Mouse (Mus musculus) spleen, adult 2 months (tissue): ENCODE results near the gene Cdk5rap1.

Source experiments
- CTCF ChIP-seq: fragments of 200-500 bp; IDR thresholded peaks from 2 replicates; pipeline ENCODE4 v1.5.1; 2011; ENCODE audit warnings: mild to moderate bottlenecking, inconsistent platforms; ENCODE audit not compliant: insufficient read depth, insufficient read length, insufficient replicate concordance; ENCODE audit errors: extremely low read depth
- POLR2A ChIP-seq: fragments of 200-500 bp; IDR thresholded peaks from 2 replicates; pipeline ENCODE4 v1.6.1; 2011; ENCODE audit warnings: low read depth, low read length, inconsistent platforms

- TF ChIP-seq CTCF, result no peak
- no peak for TF ChIP-seq POLR2A
Observed at GRCm38 (mm10) chr2:154335572-154335971, 37.2 kb downstream of the Cdk5rap1 start.
